Mouse (Mus musculus): Measurements from ENCODE around the gene Gm10135.
"Not testable (repeated sequence)": the region's sequence is repeated elsewhere in the genome, so short reads cannot be mapped to it uniquely, and the experiment has no call there.

Gene Gm10135

GRCm38 (mm10) chr5:72948136-72948535 is 26.4 kb downstream of the Gm10135 start:
- no peaks in the 10 kb centered on the region for H3K27me3 ChIP-seq (ENCODE audit: insufficient read depth, low read length)
- H3K4me1 ChIP-seq (replicated peaks; ENCODE audit: low read depth, low read length) = no peaks in the 10 kb centered on the region
- H3K9me3 ChIP-seq (ENCODE audit: low read length) = no peaks in the 10 kb centered on the region
- TF ChIP-seq POU5F1 (IDR thresholded peaks at IDR 0.05; ENCODE audit: borderline replicate concordance, low read length) (no peak), NANOG (IDR thresholded peaks at IDR 0.05; ENCODE audit: borderline replicate concordance, low read length) (no peak), CTCF (conservative IDR thresholded peaks at IDR 0.05; ENCODE audit: low read length) (no peak)
- H3K36me3 ChIP-seq (ENCODE audit: insufficient read depth, low read length) = peaks cover 30% of the 10 kb centered on the region
- H3K4me3 ChIP-seq (replicated peaks; ENCODE audit: low read length) = no peak overlapping the region

GRCm38 (mm10) chr5:72940906-72941432 is 33.5 kb downstream of the Gm10135 start:
- Histone ChIP-seq H3K4me3 (replicated peaks; ENCODE audit: low read length) (no peak overlapping the region), H3K27me3 (ENCODE audit: insufficient read depth, low read length) (no peaks in the 10 kb centered on the region), H3K36me3 (ENCODE audit: insufficient read depth, low read length) (peaks cover 19% of the 10 kb centered on the region), H3K4me1 (replicated peaks; ENCODE audit: low read depth, low read length) (peaks cover 5% of the 10 kb centered on the region), H3K9me3 (ENCODE audit: low read length) (no peaks in the 10 kb centered on the region)
- TF ChIP-seq CTCF (conservative IDR thresholded peaks at IDR 0.05; ENCODE audit: low read length) = no peak
- no peak for TF ChIP-seq NANOG (IDR thresholded peaks at IDR 0.05; ENCODE audit: borderline replicate concordance, low read length)
- TF ChIP-seq POU5F1 (IDR thresholded peaks at IDR 0.05; ENCODE audit: borderline replicate concordance, low read length) = no peak

DNA sequence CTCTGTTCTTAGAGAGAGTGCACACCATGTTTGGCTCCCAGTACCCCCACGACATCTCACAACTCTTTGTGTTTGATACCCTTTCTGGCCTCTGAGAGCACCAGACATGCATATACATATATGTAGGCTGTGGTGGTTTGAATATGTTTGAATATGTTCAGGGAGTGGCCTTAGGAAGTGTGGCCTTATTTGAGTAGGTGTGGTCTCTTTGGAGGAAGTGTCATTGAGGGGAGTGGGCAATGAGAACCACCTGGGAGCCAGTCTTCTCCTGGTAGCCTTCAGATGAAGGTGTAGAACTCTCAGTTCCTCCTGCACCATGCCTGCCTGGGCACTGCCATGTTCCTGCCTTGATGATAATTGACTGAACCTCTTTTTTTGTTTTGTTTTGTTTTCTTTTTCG is 35.2 kb downstream of the Gm10135 start:
- H3K27me3 ChIP-seq (ENCODE audit: insufficient read depth, low read length) = no peaks in the 10 kb centered on the region
- peaks cover 5% of the 10 kb centered on the region for H3K4me1 ChIP-seq (replicated peaks; ENCODE audit: low read depth, low read length)
- peaks cover 16% of the 10 kb centered on the region for H3K36me3 ChIP-seq (ENCODE audit: insufficient read depth, low read length)
- TF ChIP-seq CTCF (conservative IDR thresholded peaks at IDR 0.05; ENCODE audit: low read length) (no peak), NANOG (IDR thresholded peaks at IDR 0.05; ENCODE audit: borderline replicate concordance, low read length) (no peak), POU5F1 (IDR thresholded peaks at IDR 0.05; ENCODE audit: borderline replicate concordance, low read length) (no peak)
- no peaks in the 10 kb centered on the region for H3K9me3 ChIP-seq (ENCODE audit: low read length)
- no peak overlapping the region for H3K4me3 ChIP-seq (replicated peaks; ENCODE audit: low read length)

- not testable (repeated sequence) for H3K9me3 ChIP-seq (ENCODE audit: low read length); H3K27me3 ChIP-seq (ENCODE audit: insufficient read depth, low read length); H3K4me3 ChIP-seq (replicated peaks; ENCODE audit: low read length); H3K4me1 ChIP-seq (replicated peaks; ENCODE audit: low read depth, low read length)
- H3K36me3 ChIP-seq (ENCODE audit: insufficient read depth, low read length) = peaks cover 12% of the 10 kb centered on the region
Observed at GRCm38 (mm10) chr5:72938421-72938820, 36.1 kb downstream of the Gm10135 start.

GRCm38 (mm10) chr5:72933026-72933675 is 41.4 kb downstream of the Gm10135 start:
- Histone ChIP-seq H3K36me3 (ENCODE audit: insufficient read depth, low read length) (no peaks in the 10 kb centered on the region), H3K27me3 (ENCODE audit: insufficient read depth, low read length) (no peaks in the 10 kb centered on the region), H3K9me3 (ENCODE audit: low read length) (no peaks in the 10 kb centered on the region), H3K4me1 (replicated peaks; ENCODE audit: low read depth, low read length) (peaks cover 18% of the 10 kb centered on the region), H3K4me3 (replicated peaks; ENCODE audit: low read length) (peak overlapping the region; percentile 59)
- TF ChIP-seq CTCF (conservative IDR thresholded peaks at IDR 0.05; ENCODE audit: low read length) (no peak), NANOG (IDR thresholded peaks at IDR 0.05; ENCODE audit: borderline replicate concordance, low read length) (no peak), POU5F1 (IDR thresholded peaks at IDR 0.05; ENCODE audit: borderline replicate concordance, low read length) (no peak)

DNA sequence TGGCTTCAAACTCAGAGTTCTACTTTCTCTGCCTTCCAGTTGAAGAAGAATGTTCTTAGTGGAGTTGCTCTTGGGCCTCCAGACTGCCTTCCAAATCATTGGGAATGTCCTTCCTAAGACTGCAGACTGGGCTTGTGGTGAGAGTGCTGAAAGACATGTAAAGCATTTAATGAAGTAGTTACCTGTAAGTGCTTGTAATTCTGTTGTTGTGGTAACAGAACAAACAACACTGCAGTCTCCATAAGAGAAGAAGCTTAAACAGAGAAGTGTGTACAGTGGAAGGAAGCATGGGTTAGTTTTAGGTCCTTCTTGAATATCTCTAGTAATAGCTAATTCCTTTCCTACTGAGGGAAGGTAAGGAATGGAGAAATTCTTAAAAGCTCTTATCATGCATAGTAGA is 47.4 kb downstream of the Gm10135 start:
- H3K4me1 ChIP-seq (replicated peaks; ENCODE audit: low read depth, low read length) = peaks cover 6% of the 10 kb centered on the region; the same call in 1 of the 2 replicates
- TF ChIP-seq CTCF (conservative IDR thresholded peaks at IDR 0.05; ENCODE audit: low read length) (no peak), POU5F1 (IDR thresholded peaks at IDR 0.05; ENCODE audit: borderline replicate concordance, low read length) (no peak), NANOG (IDR thresholded peaks at IDR 0.05; ENCODE audit: borderline replicate concordance, low read length) (no peak)
- no peaks in the 10 kb centered on the region for H3K9me3 ChIP-seq (ENCODE audit: low read length)
- no peaks in the 10 kb centered on the region for H3K27me3 ChIP-seq (ENCODE audit: insufficient read depth, low read length)
- H3K36me3 ChIP-seq (ENCODE audit: insufficient read depth, low read length) = 0 out of 2 replicates have a peak, but pooled peaks cover 3% of the 10 kb centered on the region
- no peak overlapping the region for H3K4me3 ChIP-seq (replicated peaks; ENCODE audit: low read length)

DNA sequence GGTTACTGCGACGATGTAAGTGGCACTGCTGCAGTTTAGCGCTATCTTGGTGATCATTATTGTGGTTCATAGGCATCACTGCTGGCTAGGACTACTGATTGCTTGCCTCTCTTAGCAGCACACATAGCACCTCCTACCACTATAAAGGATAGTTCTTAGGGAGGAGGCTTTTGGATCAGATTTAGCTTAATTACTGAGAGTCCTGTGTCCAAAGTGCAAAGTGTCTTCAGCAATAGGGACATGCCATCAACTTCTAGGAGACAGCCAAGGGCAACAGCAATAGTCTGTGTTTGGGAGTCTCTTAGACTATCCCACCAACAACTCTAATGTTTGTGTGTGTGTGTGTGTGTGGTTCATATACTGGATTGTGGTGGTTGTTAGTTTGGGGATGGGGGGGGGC is 51.7 kb downstream of the Gm10135 start:
- H3K27me3 ChIP-seq (ENCODE audit: insufficient read depth, low read length) = no peaks in the 10 kb centered on the region
- no peaks in the 10 kb centered on the region for H3K9me3 ChIP-seq (ENCODE audit: low read length)
- H3K4me1 ChIP-seq (replicated peaks; ENCODE audit: low read depth, low read length) = peaks cover 32% of the 10 kb centered on the region
- TF ChIP-seq POU5F1 (IDR thresholded peaks at IDR 0.05; ENCODE audit: borderline replicate concordance, low read length) = no peak
- no peak for TF ChIP-seq NANOG (IDR thresholded peaks at IDR 0.05; ENCODE audit: borderline replicate concordance, low read length)
- no peak for TF ChIP-seq CTCF (conservative IDR thresholded peaks at IDR 0.05; ENCODE audit: low read length)
- H3K36me3 ChIP-seq (ENCODE audit: insufficient read depth, low read length) = 0 out of 2 replicates have a peak, but pooled peaks cover 3% of the 10 kb centered on the region
- H3K4me3 ChIP-seq (replicated peaks; ENCODE audit: low read length) = no peak overlapping the region

DNA sequence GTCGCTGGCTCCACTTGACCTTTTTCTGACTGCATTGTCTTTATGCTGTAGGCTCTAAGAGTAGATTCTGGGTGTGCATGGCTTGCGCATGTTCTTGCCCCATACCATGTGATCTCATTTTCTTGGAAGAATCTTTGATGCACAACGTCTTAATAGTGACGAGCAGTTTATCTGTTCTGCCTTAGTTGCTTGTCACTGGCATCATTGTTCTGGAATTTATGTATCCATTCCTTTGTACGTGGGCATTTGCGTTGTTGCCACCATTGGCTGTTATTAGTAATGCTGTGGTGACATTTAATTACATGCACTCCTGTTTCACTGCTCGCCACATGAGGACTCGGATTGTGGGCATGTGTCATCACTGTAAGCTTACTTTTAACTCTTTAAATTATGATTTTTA is 53.3 kb downstream of the Gm10135 start:
- no peaks in the 10 kb centered on the region for H3K27me3 ChIP-seq (ENCODE audit: insufficient read depth, low read length)
- peaks cover 48% of the 10 kb centered on the region for H3K4me1 ChIP-seq (replicated peaks; ENCODE audit: low read depth, low read length)
- no peak overlapping the region for H3K4me3 ChIP-seq (replicated peaks; ENCODE audit: low read length)
- TF ChIP-seq CTCF (conservative IDR thresholded peaks at IDR 0.05; ENCODE audit: low read length) (no peak), NANOG (IDR thresholded peaks at IDR 0.05; ENCODE audit: borderline replicate concordance, low read length) (no peak), POU5F1 (IDR thresholded peaks at IDR 0.05; ENCODE audit: borderline replicate concordance, low read length) (no peak)
- no peaks in the 10 kb centered on the region for H3K36me3 ChIP-seq (ENCODE audit: insufficient read depth, low read length)
- no peaks in the 10 kb centered on the region for H3K9me3 ChIP-seq (ENCODE audit: low read length)

GRCm38 (mm10) chr5:72920416-72920815 is 54.1 kb downstream of the Gm10135 start:
- H3K4me3 ChIP-seq (replicated peaks; ENCODE audit: low read length) = no peak overlapping the region
- no peak for TF ChIP-seq CTCF (conservative IDR thresholded peaks at IDR 0.05; ENCODE audit: low read length)
- TF ChIP-seq NANOG (IDR thresholded peaks at IDR 0.05; ENCODE audit: borderline replicate concordance, low read length) = no peak
- no peak for TF ChIP-seq POU5F1 (IDR thresholded peaks at IDR 0.05; ENCODE audit: borderline replicate concordance, low read length)
- H3K36me3 ChIP-seq (ENCODE audit: insufficient read depth, low read length) = no peaks in the 10 kb centered on the region
- peaks cover 56% of the 10 kb centered on the region for H3K4me1 ChIP-seq (replicated peaks; ENCODE audit: low read depth, low read length)
- H3K9me3 ChIP-seq (ENCODE audit: low read length) = no peaks in the 10 kb centered on the region
- no peaks in the 10 kb centered on the region for H3K27me3 ChIP-seq (ENCODE audit: insufficient read depth, low read length)
